20 mouse cellular contexts compared by ENCODE assay signal in the genomic region with DNA sequence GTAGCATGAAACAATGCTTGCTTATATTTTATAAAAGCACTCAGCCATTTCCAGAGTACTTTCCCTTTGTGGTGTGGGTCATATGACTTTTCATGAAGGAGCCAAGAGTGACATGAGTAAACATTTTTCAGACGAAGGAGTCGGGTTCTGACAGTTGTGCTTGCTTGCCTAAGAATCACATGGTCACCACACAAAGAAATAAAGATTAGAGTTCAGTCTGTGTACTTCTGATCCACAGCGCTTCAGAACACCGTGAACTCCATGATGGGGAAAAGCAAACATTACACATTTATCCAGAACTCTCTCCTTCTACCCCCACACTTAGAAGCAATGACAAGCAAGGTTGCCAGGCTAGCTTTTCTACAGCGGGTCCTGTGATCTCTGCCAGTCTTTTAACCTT.
DNase-seq lines count a peak whose midpoint lies in the region; ATAC-seq and TF ChIP-seq lines count a peak whose summit lies in the region.
"Had no signal": no experiment of that assay in that cellular context is flagged by ENCODE, and none has a peak within 500 bp of the region (broad histone marks: within the 10 kb centered on the region; RNA-seq: fewer than 3 reads in every experiment).

No protein-coding gene starts in this region.

- H3K4me3 ChIP-seq in lung, adult 2 months (replicated peaks; ENCODE audit: extremely low read depth, low read depth, low read length): no peak overlapping the region
- no peak overlapping the region for H3K4me3 ChIP-seq in intestine, postnatal 0 days (ENCODE audit: low read depth, low read length)
- H3K4me3 ChIP-seq in lung, postnatal 0 days (ENCODE audit: low read depth, low read length): no peak overlapping the region
- no peak overlapping the region for H3K4me3 ChIP-seq in stomach, embryonic 16.5 days (replicated peaks; ENCODE audit: low read length)
- H3K4me3 ChIP-seq in heart, embryonic 11.5 days (ENCODE audit: low read depth, low read length): no peak overlapping the region
- H3K4me3 ChIP-seq: embryonic facial prominence, embryonic 12.5 days; forebrain, embryonic 15.5 days; hindbrain, embryonic 15.5 days; layer of hippocampus, adult 2 months; neural tube, embryonic 12.5 days had no signal

- no peaks in the 10 kb centered on the region for H3K9me3 ChIP-seq in intestine, postnatal 0 days (ENCODE audit: control insufficient read depth)
- no peaks in the 10 kb centered on the region for H3K9me3 ChIP-seq in lung, postnatal 0 days (ENCODE audit: low read length)
- H3K9me3 ChIP-seq in stomach, embryonic 16.5 days (replicated peaks; ENCODE audit: control insufficient read depth, low read length): no peaks in the 10 kb centered on the region
- H3K9me3 ChIP-seq in heart, embryonic 11.5 days (replicated peaks; ENCODE audit: control insufficient read depth, low read length): no peaks in the 10 kb centered on the region
- H3K9me3 ChIP-seq: embryonic facial prominence, embryonic 12.5 days; forebrain, embryonic 15.5 days; hindbrain, embryonic 15.5 days; neural tube, embryonic 12.5 days had no signal

- no peaks in the 10 kb centered on the region; the same call in none of the 2 replicates for H3K4me1 ChIP-seq in lung, adult 2 months (ENCODE audit: control insufficient read depth, insufficient read depth, low read length)
- no peaks in the 10 kb centered on the region for H3K4me1 ChIP-seq in intestine, postnatal 0 days (replicated peaks; ENCODE audit: control insufficient read depth, insufficient read depth, low read length)
- 0 out of 2 replicates have a peak, but pooled peaks cover 6% of the 10 kb centered on the region for H3K4me1 ChIP-seq in lung, postnatal 0 days (ENCODE audit: insufficient read depth, low read depth, low read length)
- peaks cover 8% of the 10 kb centered on the region for H3K4me1 ChIP-seq in stomach, embryonic 16.5 days (ENCODE audit: control insufficient read depth, insufficient read depth, low read length)
- 0 out of 2 replicates have a peak, but pooled peaks cover 5% of the 10 kb centered on the region for H3K4me1 ChIP-seq in heart, embryonic 11.5 days (ENCODE audit: control insufficient read depth, insufficient read depth, low read length)
- H3K4me1 ChIP-seq: embryonic facial prominence, embryonic 12.5 days; hindbrain, embryonic 15.5 days had no signal

- no peak for TF ChIP-seq CTCF in lung, adult 2 months (IDR thresholded peaks at IDR 0.05; ENCODE audit: insufficient read depth, low read length)
- no peak for TF ChIP-seq CTCF in intestine, postnatal 0 days (IDR thresholded peaks at IDR 0.05; ENCODE audit: low read depth)
- TF ChIP-seq CTCF in lung, postnatal 0 days (IDR thresholded peaks at IDR 0.05): no peak

- H3K36me3 ChIP-seq in intestine, postnatal 0 days (ENCODE audit: control insufficient read depth, insufficient read depth): no peaks in the 10 kb centered on the region
- no peaks in the 10 kb centered on the region for H3K36me3 ChIP-seq in lung, postnatal 0 days (ENCODE audit: insufficient read depth, low read length)
- no peaks in the 10 kb centered on the region for H3K36me3 ChIP-seq in stomach, embryonic 16.5 days (ENCODE audit: control insufficient read depth, insufficient read depth, low read length)
- no peaks in the 10 kb centered on the region for H3K36me3 ChIP-seq in heart, embryonic 11.5 days (ENCODE audit: control insufficient read depth, insufficient read depth, low read length)
- H3K36me3 ChIP-seq: embryonic facial prominence, embryonic 12.5 days; forebrain, embryonic 15.5 days; hindbrain, embryonic 15.5 days; neural tube, embryonic 12.5 days had no signal

- DNase-seq in lung, adult 2 months: peak; percentile 12
- DNase-seq in lung, postnatal 14 days: no peak
- DNase-seq in lung, postnatal 0 days (ENCODE audit: low spot score): peak; percentile 91
- DNase-seq in layer of hippocampus, adult 9-10 months (ENCODE audit: low spot score): no peak
- DNase-seq in cerebellum, postnatal 4 days (ENCODE audit: low spot score in 2 of 2): no peak
- DNase-seq: cerebellum, adult 9-10 months; gastrocnemius, postnatal 25 days; heart, postnatal 14 days; kidney, adult 11 months; spleen, adult 18-20 months had no signal

- H3K4me2 ChIP-seq in intestine, postnatal 0 days (replicated peaks; ENCODE audit: low read depth): 0 out of 2 replicates have a peak overlapping the region, but pooled peaks have one; percentile 18
- 0 out of 2 replicates have a peak overlapping the region, but pooled peaks have one; percentile 6 for H3K4me2 ChIP-seq in lung, postnatal 0 days (replicated peaks; ENCODE audit: low read depth, low read length)
- no peak overlapping the region; the same call in 1 of the 2 replicates for H3K4me2 ChIP-seq in stomach, embryonic 16.5 days (ENCODE audit: low read depth, low read length)
- no peak overlapping the region for H3K4me2 ChIP-seq in heart, embryonic 11.5 days
- H3K4me2 ChIP-seq: embryonic facial prominence, embryonic 12.5 days; forebrain, embryonic 15.5 days; hindbrain, embryonic 15.5 days; midbrain, embryonic 11.5 days; neural tube, embryonic 12.5 days had no signal

- peak; percentile 67 for ATAC-seq in intestine, postnatal 0 days
- peak; percentile 92 for ATAC-seq in lung, postnatal 0 days
- peak; percentile 91 for ATAC-seq in stomach, embryonic 16.5 days (ENCODE audit: insufficient read depth, low FRiP score)
- ATAC-seq in heart, embryonic 11.5 days (replicated peaks; ENCODE audit: insufficient number of reproducible peaks, low FRiP score, low TSS enrichment): no peak
- ATAC-seq: forebrain, embryonic 15.5 days had no signal

- H3K9ac ChIP-seq in intestine, postnatal 0 days (ENCODE audit: low read depth, low read length): no peak overlapping the region
- H3K9ac ChIP-seq in lung, postnatal 0 days (replicated peaks; ENCODE audit: low read depth): no peak overlapping the region
- no peak overlapping the region for H3K9ac ChIP-seq in stomach, embryonic 16.5 days (ENCODE audit: low read length)
- H3K9ac ChIP-seq in heart, embryonic 11.5 days (ENCODE audit: low read depth, low read length): no peak overlapping the region
- H3K9ac ChIP-seq: embryonic facial prominence, embryonic 12.5 days; forebrain, embryonic 15.5 days; hindbrain, embryonic 15.5 days; neural tube, embryonic 12.5 days had no signal

- TF ChIP-seq POLR2A in lung, adult 2 months (IDR thresholded peaks at IDR 0.05; ENCODE audit: borderline replicate concordance, extremely low read depth, low read depth, low read length): no peak

- no peak overlapping the region for H3K27ac ChIP-seq in intestine, postnatal 0 days (ENCODE audit: low read depth, low read length)
- peak overlapping the region; percentile 62; the same call in 1 of the 2 replicates for H3K27ac ChIP-seq in lung, postnatal 0 days (ENCODE audit: low read length)
- peak overlapping the region; percentile 56 for H3K27ac ChIP-seq in stomach, embryonic 16.5 days (ENCODE audit: low read length)
- H3K27ac ChIP-seq in heart, embryonic 11.5 days (ENCODE audit: low read depth, low read length): no peak overlapping the region
- H3K27ac ChIP-seq: embryonic facial prominence, embryonic 12.5 days; forebrain, embryonic 15.5 days; hindbrain, embryonic 15.5 days; kidney, postnatal 0 days; layer of hippocampus, adult 2 months; neural tube, embryonic 12.5 days had no signal

- WGBS in lung, adult 2 months: 44% methylated on average over 5 of the region's 5 CpGs
- WGBS in intestine, postnatal 0 days: 28% methylated on average over 5 of the region's 5 CpGs
- WGBS in lung, postnatal 0 days: 35% methylated on average over 5 of the region's 5 CpGs
- 55% methylated on average over 5 of the region's 5 CpGs for WGBS in stomach, embryonic 16.5 days
- 65% methylated on average over 5 of the region's 5 CpGs for WGBS in heart, embryonic 11.5 days (ENCODE audit: insufficient replicate concordance)

- H3K27me3 ChIP-seq in intestine, postnatal 0 days (replicated peaks; ENCODE audit: control insufficient read depth, insufficient read depth, low read length): no peaks in the 10 kb centered on the region
- no peaks in the 10 kb centered on the region for H3K27me3 ChIP-seq in lung, postnatal 0 days (replicated peaks; ENCODE audit: insufficient read depth, low read length)
- H3K27me3 ChIP-seq in stomach, embryonic 16.5 days (ENCODE audit: control insufficient read depth, insufficient read depth, low read length): no peaks in the 10 kb centered on the region
- H3K27me3 ChIP-seq in heart, embryonic 11.5 days (ENCODE audit: control insufficient read depth, insufficient read depth, low read length): no peaks in the 10 kb centered on the region
- H3K27me3 ChIP-seq: embryonic facial prominence, embryonic 12.5 days; forebrain, embryonic 15.5 days; hindbrain, embryonic 15.5 days; neural tube, embryonic 12.5 days had no signal

- peak; percentile 63 for TF ChIP-seq EP300 in lung, postnatal 0 days (IDR thresholded peaks at IDR 0.05)

Comparison
In these comparisons a context has a peak if more than half of its experiments do, and no peak if none do; other contexts are left out.
1. DNase-seq: peak in lung, adult 2 months (single experiment) and lung, postnatal 0 days (single experiment); none in lung, postnatal 14 days (single experiment), layer of hippocampus, adult 9-10 months (single experiment) and cerebellum, postnatal 4 days (0 of 2).
2. H3K27ac ChIP-seq: peak in lung, postnatal 0 days (single experiment) and stomach, embryonic 16.5 days (single experiment); none in intestine, postnatal 0 days (single experiment) and heart, embryonic 11.5 days (single experiment).
3. H3K4me2 ChIP-seq: peak in intestine, postnatal 0 days (single experiment) and lung, postnatal 0 days (single experiment); none in stomach, embryonic 16.5 days (single experiment) and heart, embryonic 11.5 days (single experiment).